Mouse (Mus musculus): Measurements from ENCODE around the gene Nt5m. TPM values are rescaled to one million over a fixed set of nuclear protein-coding genes. Genes with fewer than 3 reads are reported as not detected.

Gene Nt5m
- polyA plus RNA-seq, 1 experiment, result 19.4 TPM

DNA sequence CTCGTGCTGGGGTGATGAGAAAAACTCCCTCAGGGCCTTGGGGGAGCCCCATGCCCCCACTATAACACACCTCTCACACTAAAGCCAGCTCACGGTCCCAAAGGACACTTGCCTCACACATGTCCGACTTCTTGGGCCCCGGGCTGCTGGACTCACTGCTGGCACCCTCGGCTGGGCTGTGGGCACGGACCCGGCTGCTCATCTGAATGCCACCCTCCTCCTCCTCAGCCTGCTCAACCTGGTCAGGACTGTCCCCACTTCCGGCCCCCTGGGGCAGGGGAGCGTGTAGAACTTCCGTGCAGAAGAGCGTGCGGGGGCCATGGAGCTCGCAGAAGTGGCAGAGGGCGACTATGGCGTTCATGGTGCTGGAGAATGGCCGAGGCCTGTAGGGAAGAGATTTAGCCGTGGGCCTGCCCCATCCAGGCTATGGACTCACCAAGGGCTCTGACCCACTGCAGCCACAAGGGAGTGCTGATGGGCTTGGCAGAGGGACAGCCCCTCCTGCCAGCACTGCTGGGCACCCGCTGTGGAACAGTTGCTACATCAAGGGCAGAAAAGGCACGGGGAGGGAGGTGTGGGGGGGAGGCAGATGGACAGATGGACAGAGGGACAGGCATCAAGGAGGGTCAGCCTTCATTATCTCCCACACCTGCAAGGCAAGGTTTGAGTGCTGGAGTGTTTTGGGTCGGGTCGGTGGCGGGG, 34.7 kb upstream of the Nt5m start:
- peaks cover 25% of the 10 kb centered on the region for H3K79me2 ChIP-seq (ENCODE audit: control insufficient read depth, insufficient read depth)
- H3K79me3 ChIP-seq (ENCODE audit: low read depth), result peaks cover 2% of the 10 kb centered on the region
- H3K27me3 ChIP-seq (ENCODE audit: control insufficient read depth, insufficient read depth, insufficient read length), result no peaks in the 10 kb centered on the region
- TF ChIP-seq MYOD1 (IDR thresholded peaks at IDR 0.05; ENCODE audit: control insufficient read depth, insufficient read length, low read depth) (no peak), CTCF (IDR thresholded peaks at IDR 0.05; ENCODE audit: control insufficient read depth, insufficient read depth, insufficient read length) (peak; percentile 6), USF1 (IDR thresholded peaks at IDR 0.05; ENCODE audit: low read depth) (no peak)
- H3K4me3 ChIP-seq (ENCODE audit: insufficient read depth, poor library complexity, severe bottlenecking), result no peak overlapping the region
- no peak overlapping the region for H3ac ChIP-seq (ENCODE audit: control insufficient read depth, insufficient read length, low read depth)
- peaks cover 56% of the 10 kb centered on the region for H3K36me3 ChIP-seq (ENCODE audit: control insufficient read depth, insufficient read depth)

DNA sequence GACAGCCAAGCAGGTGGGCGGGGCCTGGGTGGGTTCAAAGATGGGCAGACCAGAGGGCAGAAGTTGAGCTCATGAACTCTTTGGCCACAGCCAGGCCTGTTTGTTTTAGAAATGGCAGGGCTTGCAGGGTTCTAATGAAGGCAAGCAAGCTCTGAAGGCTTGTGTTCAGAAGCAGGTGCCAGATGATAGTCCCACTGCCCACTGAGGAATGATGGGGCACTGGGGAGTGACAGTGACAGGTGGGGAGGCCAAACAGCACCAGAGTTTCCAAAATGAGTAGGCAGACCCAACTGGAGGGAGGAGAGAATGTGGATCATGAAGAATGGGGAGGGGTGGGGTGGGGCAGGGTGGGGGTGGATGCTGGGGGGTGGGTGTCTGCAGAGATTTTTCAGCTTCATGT, 34.0 kb upstream of the Nt5m start:
- Histone ChIP-seq H3K27me3 (ENCODE audit: control insufficient read depth, insufficient read depth, insufficient read length) (no peaks in the 10 kb centered on the region), H3K4me3 (ENCODE audit: insufficient read depth, poor library complexity, severe bottlenecking) (no peak overlapping the region), H3K79me2 (ENCODE audit: control insufficient read depth, insufficient read depth) (peaks cover 26% of the 10 kb centered on the region), H3ac (ENCODE audit: control insufficient read depth, insufficient read length, low read depth) (no peak overlapping the region), H3K36me3 (ENCODE audit: control insufficient read depth, insufficient read depth) (peaks cover 49% of the 10 kb centered on the region), H3K79me3 (ENCODE audit: low read depth) (peaks cover 2% of the 10 kb centered on the region)
- no peak for TF ChIP-seq CEBPB (IDR thresholded peaks at IDR 0.05; ENCODE audit: low read depth)
- peak; percentile 63 for TF ChIP-seq MYOD1 (IDR thresholded peaks at IDR 0.05; ENCODE audit: control insufficient read depth, insufficient read length, low read depth)

DNA sequence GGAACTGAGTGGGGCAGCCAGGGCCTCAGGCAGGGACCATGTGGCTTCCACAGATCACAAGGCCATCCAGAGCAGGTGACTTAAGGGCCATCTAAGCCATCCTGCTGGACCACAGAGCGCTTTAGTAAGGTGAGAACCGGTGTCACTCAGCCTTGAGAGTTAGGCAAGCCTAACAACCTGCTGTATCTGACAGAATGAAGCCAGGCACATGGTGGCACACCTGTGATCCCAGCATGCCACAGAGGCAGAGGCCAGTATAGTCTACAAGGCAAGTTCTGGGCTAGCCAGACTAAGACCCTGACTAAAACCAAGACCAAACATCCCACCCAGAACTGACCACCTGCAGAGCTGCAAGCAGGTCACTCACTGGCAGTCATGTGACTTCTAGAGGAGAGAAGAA, 33.6 kb upstream of the Nt5m start:
- Histone ChIP-seq H3K79me2 (ENCODE audit: control insufficient read depth, insufficient read depth) (peaks cover 26% of the 10 kb centered on the region), H3ac (ENCODE audit: control insufficient read depth, insufficient read length, low read depth) (no peak overlapping the region), H3K36me3 (ENCODE audit: control insufficient read depth, insufficient read depth) (peaks cover 45% of the 10 kb centered on the region), H3K4me3 (ENCODE audit: insufficient read depth, poor library complexity, severe bottlenecking) (no peak overlapping the region), H3K79me3 (ENCODE audit: low read depth) (peaks cover 2% of the 10 kb centered on the region), H3K27me3 (ENCODE audit: control insufficient read depth, insufficient read depth, insufficient read length) (no peaks in the 10 kb centered on the region)
- TF ChIP-seq CTCF (IDR thresholded peaks at IDR 0.05; ENCODE audit: control insufficient read depth, insufficient read depth, insufficient read length) (no peak), MYOD1 (IDR thresholded peaks at IDR 0.05; ENCODE audit: control insufficient read depth, insufficient read length, low read depth) (no peak), USF1 (IDR thresholded peaks at IDR 0.05; ENCODE audit: low read depth) (no peak), CEBPB (IDR thresholded peaks at IDR 0.05; ENCODE audit: low read depth) (no peak)

DNA sequence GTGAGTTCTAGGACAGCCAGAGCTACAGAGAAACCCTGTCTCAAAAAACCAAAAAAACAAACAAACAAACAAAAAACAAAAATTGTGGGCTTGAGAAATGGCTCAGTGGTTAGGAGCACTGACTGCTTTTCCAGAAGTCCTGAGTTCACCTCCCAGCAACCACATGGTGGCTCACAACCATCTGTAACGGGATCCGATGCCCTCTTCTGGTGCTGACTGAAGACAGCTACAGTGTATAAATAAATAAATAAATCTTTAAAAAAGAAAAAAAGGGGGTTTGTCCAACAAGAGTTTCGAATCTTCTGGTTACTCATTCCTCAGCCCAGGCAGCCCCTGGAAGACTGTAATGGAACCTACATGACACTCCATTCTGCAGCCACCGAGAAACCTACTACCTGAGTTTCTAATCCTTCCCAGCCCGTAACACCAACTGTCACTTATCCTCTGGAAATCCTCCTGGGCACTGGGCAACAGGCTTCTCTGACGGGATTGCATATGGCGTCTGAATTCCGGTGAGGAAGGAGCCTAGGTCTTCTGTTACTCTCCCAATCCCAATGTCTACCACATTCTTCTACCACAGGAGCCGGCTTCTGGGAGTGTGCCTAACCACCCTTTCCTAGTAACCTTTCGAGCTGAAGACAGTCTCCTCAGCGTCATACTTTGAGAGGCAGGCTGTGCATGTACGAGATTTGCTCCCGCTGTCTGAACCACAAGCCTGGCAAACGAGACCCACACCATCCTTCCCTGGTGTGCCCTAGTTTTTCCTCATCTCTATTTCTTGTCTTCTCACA, 30.9 kb upstream of the Nt5m start:
- H3K36me3 ChIP-seq (ENCODE audit: control insufficient read depth, insufficient read depth), result peaks cover 28% of the 10 kb centered on the region
- peak overlapping the region; percentile 79 for H3K4me3 ChIP-seq (ENCODE audit: insufficient read depth, poor library complexity, severe bottlenecking)
- peak overlapping the region; percentile 75 for H3ac ChIP-seq (ENCODE audit: control insufficient read depth, insufficient read length, low read depth)
- H3K79me2 ChIP-seq (ENCODE audit: control insufficient read depth, insufficient read depth), result peaks cover 26% of the 10 kb centered on the region
- H3K27me3 ChIP-seq (ENCODE audit: control insufficient read depth, insufficient read depth, insufficient read length), result no peaks in the 10 kb centered on the region
- TF ChIP-seq CTCF (IDR thresholded peaks at IDR 0.05; ENCODE audit: control insufficient read depth, insufficient read depth, insufficient read length) (no peak), MYOG (IDR thresholded peaks at IDR 0.05; ENCODE audit: control insufficient read depth, extremely low read depth, insufficient read length) (no peak), MYOD1 (IDR thresholded peaks at IDR 0.05; ENCODE audit: control insufficient read depth, insufficient read length, low read depth) (no peak), USF1 (IDR thresholded peaks at IDR 0.05; ENCODE audit: low read depth) (no peak), FOSL1 (IDR thresholded peaks at IDR 0.05; ENCODE audit: insufficient read depth, low read length, poor library complexity, severe bottlenecking) (no peak), MAX (IDR thresholded peaks at IDR 0.05) (no peak), CEBPB (IDR thresholded peaks at IDR 0.05; ENCODE audit: low read depth) (no peak)
- peaks cover 2% of the 10 kb centered on the region for H3K79me3 ChIP-seq (ENCODE audit: low read depth)

DNA sequence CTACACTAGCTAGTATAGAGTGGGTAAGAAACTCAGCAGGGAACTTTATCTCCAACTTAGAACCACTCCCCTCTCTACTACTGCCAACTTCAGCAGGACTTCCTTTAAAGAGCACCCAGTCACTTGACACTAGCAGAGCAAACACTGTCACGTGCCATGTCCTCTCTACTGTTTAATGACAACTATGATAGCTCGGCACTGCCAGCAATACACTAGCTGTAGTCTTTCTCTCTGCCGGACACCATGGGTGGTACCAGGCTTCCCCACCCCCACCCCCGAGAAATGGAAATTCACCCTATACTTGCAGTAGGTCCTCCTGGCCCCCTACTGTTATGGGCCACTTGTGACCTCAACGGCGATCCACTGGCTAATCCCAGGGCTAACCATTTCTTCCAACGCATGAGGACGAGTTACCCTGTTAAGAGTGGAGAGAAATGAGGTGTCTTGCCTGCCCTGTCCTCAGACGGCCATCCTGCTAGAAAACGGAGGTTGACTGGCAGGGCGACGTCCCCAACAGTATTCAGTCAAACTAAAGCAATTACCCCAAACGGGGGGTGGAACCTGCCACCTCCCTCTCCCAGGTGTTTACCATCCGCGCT, 30.1 kb upstream of the Nt5m start:
- TF ChIP-seq CEBPB (IDR thresholded peaks at IDR 0.05; ENCODE audit: low read depth), result no peak
- no peak for TF ChIP-seq MYOD1 (IDR thresholded peaks at IDR 0.05; ENCODE audit: control insufficient read depth, insufficient read length, low read depth)
- no peak for TF ChIP-seq FOSL1 (IDR thresholded peaks at IDR 0.05; ENCODE audit: insufficient read depth, low read length, poor library complexity, severe bottlenecking)
- no peak for TF ChIP-seq MYOG (IDR thresholded peaks at IDR 0.05; ENCODE audit: control insufficient read depth, extremely low read depth, insufficient read length)
- peak; percentile 92 for TF ChIP-seq USF1 (IDR thresholded peaks at IDR 0.05; ENCODE audit: low read depth)
- Histone ChIP-seq H3K27me3 (ENCODE audit: control insufficient read depth, insufficient read depth, insufficient read length) (no peaks in the 10 kb centered on the region), H3K4me3 (ENCODE audit: insufficient read depth, poor library complexity, severe bottlenecking) (peak overlapping the region; percentile 79), H3K79me3 (ENCODE audit: low read depth) (peaks cover 2% of the 10 kb centered on the region), H3K36me3 (ENCODE audit: control insufficient read depth, insufficient read depth) (peaks cover 22% of the 10 kb centered on the region), H3ac (ENCODE audit: control insufficient read depth, insufficient read length, low read depth) (peak overlapping the region; percentile 75), H3K79me2 (ENCODE audit: control insufficient read depth, insufficient read depth) (peaks cover 26% of the 10 kb centered on the region)
